Mouse (Mus musculus): ENCODE measurements at regions not wholly inside any gene's neighbourhood (a gene's known extent, or its start where the extent isn't known, plus 50 kb on each side); places are given as distances from the start of the nearest gene placed in this dataset.

DNA sequence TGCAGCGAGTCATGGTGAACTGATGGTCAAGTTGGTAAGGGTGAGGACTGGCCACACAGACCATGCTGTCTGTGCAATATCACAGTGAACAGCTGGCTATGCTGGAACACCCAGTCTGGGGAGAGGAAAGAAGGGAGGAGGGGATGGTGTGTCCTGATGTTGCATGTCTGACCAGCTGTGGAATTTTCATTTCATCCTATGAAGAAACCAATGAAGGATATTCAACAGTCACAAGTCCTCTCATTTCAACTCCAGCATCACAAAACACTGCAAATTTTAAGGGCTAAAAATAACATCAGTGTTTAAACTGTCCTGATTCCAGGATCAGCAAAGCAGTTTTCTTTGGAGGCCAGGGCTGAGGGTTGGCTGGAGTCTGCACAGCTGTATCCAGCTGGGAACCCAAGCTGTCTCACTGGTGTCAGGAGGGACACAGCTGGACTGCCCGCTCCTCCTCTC, 503.7 kb upstream of the Nox3 start:
- TF ChIP-seq MAFK (IDR thresholded peaks at IDR 0.05; ENCODE audit: insufficient read depth, low read depth, low read length) (no peak), ZNF384 (IDR thresholded peaks at IDR 0.05; ENCODE audit: low read depth, low read length) (no peak), HCFC1 (IDR thresholded peaks at IDR 0.05; ENCODE audit: borderline replicate concordance, insufficient read depth, low read length) (no peak)

All from ES-E14 (cell line).